Mouse (Mus musculus) midbrain, embryonic 14.5 days (tissue): ENCODE results near the gene Tom1l2. TPM values are rescaled to one million over a fixed set of nuclear protein-coding genes. Genes with fewer than 3 reads are reported as not detected.
A peak's percentile ranks its signal among the peaks of the same experiment; 100 is the strongest.

Experiments
- ATAC-seq: fragments of 200-750 bp; cut with Nextera tagmentation; 2 replicates; pipeline ENCODE4 v1.8.0; 2017; ENCODE audit warnings: moderate number of reproducible peaks, moderate library complexity; ENCODE audit not compliant: low FRiP score, low TSS enrichment
- DNase-seq: peaks from one replicate; pipeline ENCODE4 v3.0.0-alpha.2; 2015
- H3K27ac ChIP-seq: fragments of 300-500 bp; sonication (generic); replicated peaks from 2 replicates; pipeline ENCODE4 v1.5.1; 2014; ENCODE audit warnings: mild to moderate bottlenecking, low read depth, low read length, moderate library complexity
- H3K27me3 ChIP-seq: fragments of 300-500 bp; sonication (generic); 2 replicates; pipeline ENCODE4 v1.6.1; 2014; ENCODE audit warnings: low read length, control low read depth, mixed read lengths; ENCODE audit not compliant: control insufficient read depth, insufficient read depth
- H3K36me3 ChIP-seq: fragments of 300-500 bp; sonication (generic); 2 replicates; pipeline ENCODE4 v1.6.1; 2014; ENCODE audit warnings: low read length, control low read depth; ENCODE audit not compliant: control insufficient read depth, insufficient read depth
- H3K4me1 ChIP-seq: fragments of 300-500 bp; sonication (generic); 2 replicates; pipeline ENCODE4 v1.6.1; 2014; ENCODE audit warnings: mild to moderate bottlenecking, antibody characterized with exemption, low read length, control low read depth; ENCODE audit not compliant: control insufficient read depth, insufficient read depth
- H3K4me2 ChIP-seq: fragments of 300-500 bp; sonication (generic); 2 replicates; pipeline ENCODE4 v1.6.1; 2014; ENCODE audit warnings: mild to moderate bottlenecking, low read length, moderate library complexity
- H3K4me3 ChIP-seq: fragments of 300-500 bp; sonication (generic); replicated peaks from 2 replicates; pipeline ENCODE4 v1.5.1; 2014; ENCODE audit warnings: low read depth, low read length
- H3K9ac ChIP-seq: fragments of 300-500 bp; sonication (generic); replicated peaks from 2 replicates; pipeline ENCODE4 v1.6.1; 2014; ENCODE audit warnings: mild to moderate bottlenecking, low read length, moderate library complexity
- H3K9me3 ChIP-seq: fragments of 300-500 bp; sonication (generic); 2 replicates; pipeline ENCODE4 v1.6.1; 2016; ENCODE audit warnings: low read length, control low read depth, mixed read lengths; ENCODE audit not compliant: control insufficient read depth
- WGBS: fragments of 180-500 bp; shearing (Covaris S2); extraction: QIAGEN DNeasy Blood & Tissue Kit; methylation state at CpG from one replicate; pipeline ENCODE4 v1.1.7; 2014; 5-methylcytosine and 5-hydroxymethylcytosine counted together
- polyA plus RNA-seq: library from polyadenylated mRNA; unstranded; fragments of >200 nt; fragmentation: Nextera tagmentation; extraction: Ambion mirVana; gene quantifications from 2 replicates; pipeline ENCODE4 v1.2.1, GENCODE M21; 2014

Gene Tom1l2
- polyA plus RNA-seq, 1 experiment from 2014 or later: 48.5 TPM

DNA sequence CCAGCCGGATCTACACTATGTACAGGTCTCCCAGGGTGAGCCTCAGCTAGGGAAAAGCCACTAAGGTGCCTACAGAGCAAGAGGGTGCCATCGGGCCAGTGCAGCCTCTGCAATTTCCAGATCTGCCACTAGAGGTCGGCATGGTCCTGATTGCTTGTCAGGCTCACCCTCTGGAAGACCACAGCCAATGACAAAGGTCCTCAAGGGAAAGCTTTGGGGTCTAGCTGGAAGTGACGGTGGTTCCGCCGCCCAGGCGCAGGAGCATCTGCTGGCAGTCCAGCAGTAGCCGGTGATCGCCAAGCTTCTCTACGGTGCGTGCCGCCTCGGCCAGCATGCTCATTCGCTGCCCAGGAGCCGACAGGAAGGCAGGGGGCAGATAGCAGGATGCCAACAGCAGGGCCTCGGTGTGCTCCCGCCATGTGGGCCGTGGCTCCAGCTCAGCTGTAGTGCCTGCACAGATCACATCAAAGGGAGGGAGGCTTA lies 153.0 kb downstream of the Tom1l2 start:
- 9% methylated on average over 18 of the region's 18 CpGs for WGBS
- peak; percentile 96 for DNase-seq
- ATAC-seq: peak; percentile 81
- Histone ChIP-seq H3K9me3 (0 out of 2 replicates have a peak, but pooled peaks cover 3% of the 10 kb centered on the region), H3K9ac (peak overlapping the region; percentile 38), H3K4me3 (no peak overlapping the region), H3K27ac (peak overlapping the region; percentile 79), H3K4me2 (peak overlapping the region; percentile 18), H3K36me3 (peaks cover 80% of the 10 kb centered on the region), H3K4me1 (peaks cover 9% of the 10 kb centered on the region), H3K27me3 (no peaks in the 10 kb centered on the region)

DNA sequence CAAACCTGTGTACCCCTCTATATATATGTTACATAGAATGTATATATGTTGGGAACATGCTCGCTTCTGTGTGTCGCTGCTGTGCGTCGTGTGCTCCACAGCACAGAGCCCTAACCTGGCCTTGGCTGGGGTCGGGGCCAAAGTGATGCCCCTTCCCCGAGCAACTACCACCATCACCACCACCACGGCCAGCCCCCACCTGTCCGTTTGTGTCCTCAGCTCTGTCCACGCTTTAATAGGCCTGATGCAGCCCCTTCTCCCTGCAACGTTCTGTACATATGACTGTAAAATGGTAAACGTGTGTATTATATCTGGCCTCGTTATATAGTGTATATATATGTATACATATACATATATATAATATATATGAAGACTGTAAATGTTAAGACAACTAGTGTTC lies 154.1 kb downstream of the Tom1l2 start:
- Histone ChIP-seq H3K9ac (no peak overlapping the region), H3K27ac (no peak overlapping the region), H3K4me1 (peaks cover 9% of the 10 kb centered on the region), H3K27me3 (no peaks in the 10 kb centered on the region), H3K36me3 (peaks cover 82% of the 10 kb centered on the region), H3K9me3 (0 out of 2 replicates have a peak, but pooled peaks cover 3% of the 10 kb centered on the region), H3K4me3 (no peak overlapping the region), H3K4me2 (no peak overlapping the region)
- 90% methylated on average over 12 of the region's 12 CpGs for WGBS
- no peak for ATAC-seq
- no peak for DNase-seq

DNA sequence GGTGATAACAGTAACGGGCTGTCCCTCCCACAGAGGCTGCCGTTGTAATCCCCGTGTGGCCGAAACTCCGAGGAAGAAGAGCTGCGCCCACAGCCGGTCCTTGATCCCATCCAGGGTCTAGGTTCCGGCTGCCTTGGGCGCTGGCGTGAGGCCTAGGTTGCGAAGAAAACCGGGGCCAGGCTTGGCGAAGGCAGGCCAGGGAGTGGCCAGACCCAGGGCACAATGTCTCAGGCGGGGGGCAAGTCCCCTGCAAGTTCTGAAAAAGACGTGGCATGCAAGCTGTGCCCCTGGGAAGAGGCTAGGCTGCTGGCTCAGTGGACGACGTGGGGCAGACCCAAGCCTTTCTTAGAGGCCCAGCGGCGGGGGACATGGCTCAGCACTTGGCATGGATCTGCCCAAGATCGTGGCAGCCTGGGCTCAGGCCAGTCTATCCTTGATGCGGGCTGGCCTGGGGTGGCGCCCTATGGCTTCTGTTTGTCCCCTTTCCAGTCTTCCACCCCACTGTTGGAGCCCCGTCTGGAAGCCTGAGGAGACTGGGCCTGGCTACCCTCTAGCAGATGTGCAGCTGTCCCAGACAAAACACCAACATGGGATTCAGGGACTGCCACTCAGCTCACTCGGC lies 154.6 kb downstream of the Tom1l2 start:
- Histone ChIP-seq H3K9ac (no peak overlapping the region), H3K36me3 (peaks cover 79% of the 10 kb centered on the region), H3K9me3 (0 out of 2 replicates have a peak, but pooled peaks cover 3% of the 10 kb centered on the region), H3K27ac (no peak overlapping the region), H3K4me1 (peaks cover 8% of the 10 kb centered on the region), H3K27me3 (no peaks in the 10 kb centered on the region), H3K4me3 (no peak overlapping the region), H3K4me2 (no peak overlapping the region)
- DNase-seq (no peak), ATAC-seq (no peak)
- 79% methylated on average over 24 of the region's 24 CpGs for WGBS

GRCm38 (mm10) chr11:60196344-60196743 lies 156.4 kb downstream of the Tom1l2 start:
- WGBS: 87% methylated on average over 5 of the region's 5 CpGs
- no peak for DNase-seq
- Histone ChIP-seq H3K27ac (no peak overlapping the region), H3K36me3 (peaks cover 76% of the 10 kb centered on the region), H3K4me2 (no peak overlapping the region), H3K9ac (no peak overlapping the region), H3K9me3 (0 out of 2 replicates have a peak, but pooled peaks cover 3% of the 10 kb centered on the region), H3K4me1 (peaks cover 5% of the 10 kb centered on the region), H3K27me3 (no peaks in the 10 kb centered on the region), H3K4me3 (no peak overlapping the region)
- ATAC-seq: no peak

DNA sequence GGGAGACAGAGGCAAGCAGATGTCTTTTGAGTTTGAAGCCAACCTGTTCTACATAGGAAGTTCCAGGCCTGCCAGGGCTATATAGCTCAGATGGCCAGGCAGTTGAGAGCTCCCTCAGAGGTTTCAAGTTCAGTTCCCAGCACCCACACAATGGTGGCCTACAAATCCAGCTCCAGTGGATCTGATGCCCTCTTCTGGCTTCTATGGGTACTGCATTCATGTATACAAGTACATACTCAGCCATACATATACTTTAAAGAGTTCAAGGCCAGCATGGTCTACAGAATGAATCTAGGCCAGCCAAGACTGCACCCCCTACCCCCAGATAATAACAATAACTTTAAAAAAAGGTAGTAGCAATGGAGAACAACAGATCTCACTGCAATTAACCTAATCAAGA lies 157.6 kb downstream of the Tom1l2 start:
- ATAC-seq (no peak), DNase-seq (peak; percentile 56)
- Histone ChIP-seq H3K4me1 (peaks cover 3% of the 10 kb centered on the region), H3K9ac (no peak overlapping the region), H3K4me2 (no peak overlapping the region), H3K36me3 (peaks cover 77% of the 10 kb centered on the region), H3K4me3 (no peak overlapping the region), H3K9me3 (0 out of 2 replicates have a peak, but pooled peaks cover 3% of the 10 kb centered on the region), H3K27me3 (no peaks in the 10 kb centered on the region), H3K27ac (no peak overlapping the region)

DNA sequence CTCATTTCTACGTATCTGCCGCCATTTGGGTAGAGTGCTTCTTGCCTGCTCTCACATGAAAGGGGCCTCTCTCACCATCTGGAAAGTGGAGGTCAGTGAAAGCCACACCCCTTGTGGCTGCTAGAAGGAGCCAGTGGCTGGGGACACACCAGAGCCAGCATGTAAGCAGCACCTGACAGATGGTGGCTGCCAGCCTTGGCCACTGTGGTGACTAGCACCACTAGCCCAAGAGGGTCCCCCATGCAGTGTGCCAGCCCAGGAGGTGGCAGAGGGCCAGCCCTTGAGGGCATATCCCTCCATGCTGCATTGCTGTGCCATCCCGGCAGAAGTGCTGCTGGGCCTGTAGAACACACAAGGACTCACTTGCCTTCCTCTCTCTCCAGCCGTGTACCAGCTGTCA lies 159.1 kb downstream of the Tom1l2 start:
- Histone ChIP-seq H3K27me3 (no peaks in the 10 kb centered on the region), H3K4me1 (no peaks in the 10 kb centered on the region), H3K9me3 (0 out of 2 replicates have a peak, but pooled peaks cover 3% of the 10 kb centered on the region), H3K9ac (no peak overlapping the region), H3K27ac (no peak overlapping the region), H3K36me3 (peaks cover 91% of the 10 kb centered on the region), H3K4me3 (no peak overlapping the region), H3K4me2 (no peak overlapping the region)
- WGBS: 79% methylated on average over 4 of the region's 4 CpGs
- ATAC-seq (no peak), DNase-seq (no peak)

- H3K9me3 ChIP-seq: 0 out of 2 replicates have a peak, but pooled peaks cover 3% of the 10 kb centered on the region
- no peak overlapping the region; the same call in 1 of the 2 replicates for H3K27ac ChIP-seq
- DNase-seq (no peak), ATAC-seq (no peak)
- peaks cover 91% of the 10 kb centered on the region for H3K36me3 ChIP-seq
- H3K4me1 ChIP-seq: no peaks in the 10 kb centered on the region
- 86% methylated on average over 6 of the region's 6 CpGs for WGBS
- H3K9ac ChIP-seq: no peak overlapping the region
- no peak overlapping the region for H3K4me2 ChIP-seq
- H3K27me3 ChIP-seq: no peaks in the 10 kb centered on the region
- no peak overlapping the region for H3K4me3 ChIP-seq
These were observed 160.2 kb downstream of the Tom1l2 start for GRCm38 (mm10) chr11:60192534-60192933.

GRCm38 (mm10) chr11:60190055-60190641 lies 162.6 kb downstream of the Tom1l2 start:
- H3K4me1 ChIP-seq: peaks cover 6% of the 10 kb centered on the region
- peaks cover 92% of the 10 kb centered on the region for H3K36me3 ChIP-seq

More at GRCm38 (mm10) chr11:60190055-60190641, 162.6 kb downstream of the Tom1l2 start:
- no peaks in the 10 kb centered on the region for H3K27me3 ChIP-seq
- H3K4me3 ChIP-seq: no peak overlapping the region
- ATAC-seq (no peak), DNase-seq (no peak)
- no peak overlapping the region for H3K9ac ChIP-seq
- H3K27ac ChIP-seq: no peak overlapping the region
- 0 out of 2 replicates have a peak, but pooled peaks cover 3% of the 10 kb centered on the region for H3K9me3 ChIP-seq
- 94% methylated on average over 17 of the region's 17 CpGs for WGBS
- no peak overlapping the region for H3K4me2 ChIP-seq
